Mouse (Mus musculus) liver, adult 2 months (tissue): ENCODE results near the gene Kcne2. TPM values are rescaled to one million over a fixed set of nuclear protein-coding genes. Genes with fewer than 3 reads are reported as not detected.

Experiments
- DNase-seq: peaks from one replicate; pipeline ENCODE4 v3.0.0-alpha.2; 2011; ENCODE audit warnings: low read depth, low spot score; ENCODE audit errors: extremely low read depth
- H3K27ac ChIP-seq: fragments of 200-500 bp; replicated peaks from 2 replicates; pipeline ENCODE4 v1.5.1; 2012; ENCODE audit warnings: low read depth, mild to moderate bottlenecking, control low read depth, inconsistent platforms, low read length; ENCODE audit not compliant: insufficient read depth
- H3K27me3 ChIP-seq: fragments of 200-500 bp; 2 replicates; pipeline ENCODE4 v1.6.1; 2012; ENCODE audit warnings: mild to moderate bottlenecking, moderate library complexity, low read length, inconsistent platforms; ENCODE audit not compliant: control insufficient read depth, insufficient read depth
- H3K36me3 ChIP-seq: fragments of 200-500 bp; 2 replicates; pipeline ENCODE4 v1.6.1; 2012; ENCODE audit warnings: low read length, inconsistent platforms; ENCODE audit not compliant: control insufficient read depth, insufficient read depth
- H3K4me1 ChIP-seq: fragments of 200-500 bp; 2 replicates; pipeline ENCODE4 v1.6.1; 2011; ENCODE audit warnings: low read length; ENCODE audit not compliant: control insufficient read depth, insufficient read depth
- H3K4me3 ChIP-seq: fragments of 200-500 bp; 2 replicates; pipeline ENCODE4 v1.5.1; 2011; ENCODE audit warnings: low read depth, mild to moderate bottlenecking, control low read depth, low read length, moderate library complexity; ENCODE audit not compliant: insufficient read depth
- H3K79me2 ChIP-seq: fragments of 200-500 bp; 2 replicates; pipeline ENCODE4 v1.6.1; 2012; ENCODE audit warnings: inconsistent platforms, mild to moderate bottlenecking, low read length, moderate library complexity; ENCODE audit not compliant: control insufficient read depth, insufficient read depth
- H3K9ac ChIP-seq: fragments of 200-500 bp; 2 replicates; pipeline ENCODE4 v1.6.1; 2012; ENCODE audit warnings: low read depth, mild to moderate bottlenecking, control low read depth, inconsistent platforms, low read length
- CTCF ChIP-seq: fragments of 200-500 bp; IDR thresholded peaks from 2 replicates; pipeline ENCODE4 v1.5.1; 2011; ENCODE audit warnings: low read depth, low read length, control low read depth
- POLR2A ChIP-seq: fragments of 200-500 bp; IDR thresholded peaks from 2 replicates; pipeline ENCODE4 v1.6.1; 2011; ENCODE audit warnings: low read length, control low read depth; ENCODE audit not compliant: insufficient read depth; ENCODE audit errors: extremely low read depth
- WGBS: fragments of 180-500 bp; shearing (Covaris S2); methylation state at CpG from one replicate; pipeline ENCODE4 v1.1.7; 2018; 5-methylcytosine and 5-hydroxymethylcytosine counted together
- polyA plus RNA-seq: library from polyadenylated mRNA; depleted of rRNA; stranded (reverse); fragments of >200 nt; gene quantifications from 2 replicates; pipeline ENCODE4 v1.2.3, GENCODE M21; 2012; rRNA removed
- total RNA-seq: library from RNA; depleted of rRNA; stranded (reverse); fragments of >200 nt; gene quantifications from 2 replicates; pipeline ENCODE4 v1.2.3, GENCODE M21; 2014; rRNA removed

Kcne2 gene
- total RNA-seq (not detected in 2 replicates), polyA plus RNA-seq (not detected in 2 replicates)

DNA sequence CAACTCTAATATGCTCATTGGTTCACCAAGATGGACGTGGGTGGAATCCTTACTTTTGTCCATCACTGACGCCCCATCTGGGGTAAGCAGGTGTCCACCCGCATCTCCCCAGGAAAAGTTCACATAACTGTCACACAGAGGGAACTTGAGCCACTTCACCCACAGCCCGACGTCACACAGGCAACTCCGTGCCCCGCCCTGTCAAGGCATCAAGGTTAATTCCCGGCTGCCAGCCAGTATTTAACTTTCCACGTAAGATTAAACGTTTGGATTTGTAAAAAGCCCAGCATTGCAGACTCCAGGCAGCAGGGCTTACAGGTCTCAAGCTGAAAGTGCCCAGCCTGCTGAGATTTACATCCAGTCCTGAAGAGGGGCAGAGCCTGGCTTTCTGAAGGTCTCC, at the start of gene Kcne2:
Gene Kcne2 (plus strand): TSS at position 289 of the 400 bp plus-strand sequence.
- Histone ChIP-seq H3K27ac (no peak within 1 kb of the TSS), H3K79me2 (no peaks in the 10 kb centered on the region), H3K27me3 (peaks cover 4% of the 10 kb centered on the region; the same call in 1 of the 2 replicates), H3K4me3 (no peak within 1 kb of the TSS), H3K9ac (no peak within 1 kb of the TSS), H3K36me3 (no peaks in the 10 kb centered on the region), H3K4me1 (no peaks in the 10 kb centered on the region)
- no peak for DNase-seq
- 41% methylated on average over 10 of the region's 10 CpGs for WGBS
- TF ChIP-seq POLR2A (no peak), CTCF (no peak)

DNA sequence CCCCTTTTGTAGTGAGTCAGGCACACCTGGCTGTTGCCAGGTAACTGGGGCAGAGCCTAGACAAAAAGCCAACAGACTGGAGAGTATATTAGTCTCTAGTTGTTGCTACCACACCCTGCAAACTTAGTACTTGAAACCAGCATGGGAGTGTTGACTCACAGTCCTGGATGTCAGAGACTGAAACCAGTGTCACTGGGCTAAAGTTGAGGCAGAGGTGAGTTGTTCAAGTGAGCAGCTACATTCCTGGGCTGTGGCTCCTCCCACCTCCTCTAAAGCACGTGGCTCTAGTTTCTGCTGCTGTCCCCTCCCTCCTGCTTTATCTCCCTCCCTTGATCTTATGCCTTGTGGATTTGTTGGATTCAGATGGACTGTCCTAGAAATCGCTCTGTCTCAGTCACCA, 46.3 kb upstream of the Kcne2 start:
- H3K27ac ChIP-seq: no peak overlapping the region
- 48% methylated on average over 2 of the region's 2 CpGs for WGBS
- no peaks in the 10 kb centered on the region for H3K79me2 ChIP-seq
- H3K4me3 ChIP-seq: no peak overlapping the region
- no peaks in the 10 kb centered on the region; the same call in 1 of the 2 replicates for H3K4me1 ChIP-seq
- no peaks in the 10 kb centered on the region for H3K27me3 ChIP-seq
- no peaks in the 10 kb centered on the region for H3K36me3 ChIP-seq
- H3K9ac ChIP-seq: no peak overlapping the region
- DNase-seq: peak; percentile 14
- TF ChIP-seq CTCF (no peak), POLR2A (no peak)

DNA sequence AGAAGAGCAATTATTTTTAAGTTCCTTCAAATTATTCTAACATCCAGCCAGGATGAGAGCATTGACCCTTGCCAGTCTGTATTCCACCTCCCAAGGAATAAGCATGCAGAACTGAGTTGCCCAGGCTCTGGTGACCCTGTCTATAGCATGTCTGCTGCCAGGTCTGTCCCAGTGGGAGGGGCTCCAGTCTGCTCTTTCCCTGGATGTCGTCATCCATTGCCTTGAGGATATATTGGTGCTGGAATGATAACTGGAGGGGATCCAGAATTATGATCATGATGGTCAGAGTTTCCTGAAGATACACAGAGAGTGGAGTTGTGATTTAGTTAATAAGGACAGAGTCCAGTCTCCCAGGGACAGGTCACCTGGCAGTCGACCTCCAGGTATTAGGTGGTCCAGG, 45.2 kb upstream of the Kcne2 start:
- no peak for TF ChIP-seq POLR2A
- no peak for TF ChIP-seq CTCF
- Histone ChIP-seq H3K36me3 (no peaks in the 10 kb centered on the region), H3K27ac (no peak overlapping the region), H3K4me1 (no peaks in the 10 kb centered on the region; the same call in 1 of the 2 replicates), H3K79me2 (no peaks in the 10 kb centered on the region), H3K9ac (no peak overlapping the region), H3K4me3 (no peak overlapping the region), H3K27me3 (no peaks in the 10 kb centered on the region)
- no peak for DNase-seq
- WGBS: 43% methylated on average over 2 of the region's 2 CpGs

DNA sequence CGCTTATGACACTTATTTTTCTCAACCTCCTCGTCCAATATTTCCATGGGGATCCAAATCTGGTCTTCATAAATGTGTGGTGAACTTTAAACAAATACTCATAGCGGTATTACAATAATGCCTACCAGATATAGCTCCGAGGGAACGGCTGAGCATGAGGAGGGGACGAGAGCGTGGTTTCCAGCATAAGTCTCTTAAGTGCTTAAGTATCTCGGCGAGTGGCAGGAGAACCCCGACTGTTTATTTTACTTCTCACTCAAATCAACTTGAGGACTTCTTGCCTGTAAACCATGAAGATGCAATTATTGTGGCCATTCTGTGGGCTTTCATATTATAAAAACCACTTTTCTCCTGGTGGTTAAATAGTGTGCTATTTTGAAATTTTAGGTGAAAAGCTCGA, 44.5 kb upstream of the Kcne2 start:
- Histone ChIP-seq H3K36me3 (no peaks in the 10 kb centered on the region), H3K4me3 (no peak overlapping the region), H3K79me2 (no peaks in the 10 kb centered on the region), H3K27me3 (no peaks in the 10 kb centered on the region), H3K4me1 (no peaks in the 10 kb centered on the region), H3K27ac (no peak overlapping the region), H3K9ac (no peak overlapping the region)
- no peak for TF ChIP-seq POLR2A
- TF ChIP-seq CTCF: no peak
- 81% methylated on average over 11 of the region's 11 CpGs for WGBS
- DNase-seq: no peak

DNA sequence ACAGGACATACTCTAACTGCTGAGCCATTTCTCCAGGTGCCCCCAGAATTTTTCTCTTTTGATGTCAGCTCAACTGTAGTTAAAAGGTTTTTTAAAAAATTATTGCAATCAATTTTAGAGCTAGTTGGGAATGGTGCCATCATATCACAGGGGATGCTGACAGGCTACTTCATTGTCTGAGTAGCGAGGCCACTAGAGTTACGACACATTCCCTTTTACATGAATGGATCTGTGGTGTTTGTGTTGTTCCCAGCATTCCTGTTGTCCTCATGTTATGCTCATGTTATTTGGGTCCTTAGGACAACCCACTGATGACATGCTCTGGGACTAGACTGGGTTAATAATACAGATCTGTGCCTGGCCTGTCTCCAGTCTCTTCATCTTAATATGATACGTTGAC, 42.5 kb upstream of the Kcne2 start:
- Histone ChIP-seq H3K79me2 (no peaks in the 10 kb centered on the region), H3K9ac (no peak overlapping the region), H3K4me3 (no peak overlapping the region), H3K4me1 (no peaks in the 10 kb centered on the region), H3K27me3 (no peaks in the 10 kb centered on the region), H3K27ac (no peak overlapping the region), H3K36me3 (no peaks in the 10 kb centered on the region)
- WGBS: 86% methylated on average over 3 of the region's 3 CpGs
- DNase-seq: no peak
- TF ChIP-seq CTCF: no peak
- TF ChIP-seq POLR2A: no peak

DNA sequence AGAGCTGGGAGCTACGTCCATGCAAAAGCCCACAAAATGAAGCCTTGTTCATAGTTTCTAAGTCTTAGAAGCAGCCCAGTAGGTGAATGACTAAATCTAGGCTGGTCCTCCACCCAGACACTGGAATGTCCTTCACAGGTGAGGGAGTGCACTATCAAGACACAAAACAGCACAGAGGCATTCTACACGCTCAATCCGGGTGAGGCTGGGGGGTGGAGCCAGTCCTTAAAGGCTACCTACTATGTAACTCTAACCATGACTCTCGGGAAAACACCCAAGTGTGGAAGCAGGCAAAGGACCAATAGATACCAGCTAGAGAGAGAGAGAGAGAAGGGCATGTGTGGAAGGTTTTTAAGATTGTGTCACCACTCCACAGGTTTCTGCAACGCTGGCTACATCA, 41.7 kb upstream of the Kcne2 start:
- H3K4me3 ChIP-seq: no peak overlapping the region
- H3K36me3 ChIP-seq: no peaks in the 10 kb centered on the region
- no peak for TF ChIP-seq POLR2A
- no peak for TF ChIP-seq CTCF
- H3K27ac ChIP-seq: no peak overlapping the region
- H3K79me2 ChIP-seq: no peaks in the 10 kb centered on the region
- 88% methylated on average over 5 of the region's 5 CpGs for WGBS
- H3K9ac ChIP-seq: no peak overlapping the region
- no peaks in the 10 kb centered on the region for H3K4me1 ChIP-seq
- DNase-seq: no peak
- no peaks in the 10 kb centered on the region for H3K27me3 ChIP-seq
